Mouse (Mus musculus): ENCODE measurements around the gene Gm12794. TPM values are rescaled to one million over a fixed set of nuclear protein-coding genes. Genes with fewer than 3 reads are reported as not detected.
"Not testable (repeated sequence)": the region's sequence is repeated elsewhere in the genome, so short reads cannot be mapped to it uniquely, and the experiment has no call there.

The Gm12794 gene
- total RNA-seq (2021) = not detected

DNA sequence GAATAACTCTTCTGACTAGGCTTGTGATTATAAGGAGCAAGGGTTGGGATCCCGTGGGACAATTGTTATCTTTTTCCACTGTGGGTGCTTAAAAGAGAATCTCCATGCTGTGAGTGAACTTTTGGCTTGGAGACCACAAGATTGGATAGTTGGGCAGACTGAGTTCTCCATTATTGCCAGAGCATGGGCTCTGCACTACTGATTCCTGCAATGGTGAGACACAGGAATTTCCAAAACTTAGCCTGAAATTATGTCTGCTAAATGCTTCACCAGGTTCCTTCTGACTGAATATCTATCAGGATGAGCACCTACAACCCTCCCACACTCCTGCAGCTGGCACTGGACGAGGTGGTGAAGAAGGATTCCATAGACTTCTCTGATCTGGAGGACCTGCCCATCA, at the start of gene Gm12794:
Gene Gm12794, plus strand, starts transcription at position 301 of the 400 bp plus-strand sequence.
- intact Hi-C loops (cut with DNase I) = not testable (repeated sequence)

DNA sequence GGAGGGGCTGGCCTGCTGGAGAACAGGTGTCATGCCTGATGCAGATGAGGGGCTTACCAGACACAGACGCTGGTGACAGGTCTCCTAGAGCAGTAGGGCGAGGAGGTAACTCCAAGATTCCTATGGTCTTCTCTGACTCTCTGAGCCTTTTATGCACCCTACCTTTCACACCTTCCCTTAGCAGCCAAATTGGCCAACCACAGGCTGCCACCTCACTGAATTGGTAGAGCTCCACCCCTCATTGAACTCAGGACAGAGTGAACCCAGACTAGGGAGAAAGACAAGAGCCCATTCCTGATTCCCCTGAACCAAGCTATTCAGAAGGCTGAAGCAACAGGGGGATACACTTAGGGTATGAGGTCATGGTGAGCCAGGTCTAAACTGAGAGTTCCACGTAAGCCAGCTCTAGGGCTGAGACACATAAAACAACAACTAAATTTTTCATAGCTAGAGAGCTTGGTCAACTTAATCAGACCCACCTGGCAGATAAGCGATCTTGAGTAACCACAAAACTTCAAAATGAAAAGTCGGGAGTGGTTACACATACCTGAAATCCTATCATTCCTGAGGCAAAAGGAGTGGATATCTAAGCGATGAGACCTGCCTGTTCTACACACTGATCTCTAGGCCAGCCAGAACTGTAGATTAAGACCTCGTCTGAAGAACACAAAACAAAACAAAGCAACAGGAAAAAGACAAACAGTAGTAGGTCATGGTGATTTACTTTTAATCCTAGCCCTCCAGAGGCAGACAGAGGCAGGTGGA, 46.4 kb upstream of the Gm12794 start, which contains the start of gene C130073F10Rik:
Gene C130073F10Rik, minus strand, starts transcription at position 134 of the 765 bp plus-strand sequence.
- DNase-seq (ENCODE audit: low spot score in 2 of 2) = no peak
- intact Hi-C loops (cut with DNase I) = no loop called here

More for the DNA sequence above, at the start of gene Gm12794:
- not testable (repeated sequence) for DNase-seq (ENCODE audit: low spot score in 2 of 2)

DNA sequence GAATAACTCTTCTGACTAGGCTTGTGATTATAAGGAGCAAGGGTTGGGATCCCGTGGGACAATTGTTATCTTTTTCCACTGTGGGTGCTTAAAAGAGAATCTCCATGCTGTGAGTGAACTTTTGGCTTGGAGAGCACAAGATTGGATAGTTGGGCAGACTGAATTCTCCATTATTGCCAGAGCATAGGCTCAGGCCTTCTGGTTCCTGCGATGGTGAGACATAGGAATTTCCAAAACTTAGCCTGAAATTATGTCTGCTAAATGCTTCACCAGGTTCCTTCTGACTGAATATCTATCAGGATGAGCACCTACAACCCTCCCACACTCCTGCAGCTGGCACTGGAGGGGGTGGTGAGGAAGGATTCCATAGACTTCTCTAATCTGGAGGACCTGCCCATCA, 31.4 kb upstream of the Gm12794 start, which contains the start of gene Gm12800:
Gene Gm12800, plus strand, starts transcription at position 301 of the 400 bp plus-strand sequence.
- DNase-seq (ENCODE audit: low spot score in 2 of 2); intact Hi-C loops (cut with DNase I): not testable (repeated sequence)

DNA sequence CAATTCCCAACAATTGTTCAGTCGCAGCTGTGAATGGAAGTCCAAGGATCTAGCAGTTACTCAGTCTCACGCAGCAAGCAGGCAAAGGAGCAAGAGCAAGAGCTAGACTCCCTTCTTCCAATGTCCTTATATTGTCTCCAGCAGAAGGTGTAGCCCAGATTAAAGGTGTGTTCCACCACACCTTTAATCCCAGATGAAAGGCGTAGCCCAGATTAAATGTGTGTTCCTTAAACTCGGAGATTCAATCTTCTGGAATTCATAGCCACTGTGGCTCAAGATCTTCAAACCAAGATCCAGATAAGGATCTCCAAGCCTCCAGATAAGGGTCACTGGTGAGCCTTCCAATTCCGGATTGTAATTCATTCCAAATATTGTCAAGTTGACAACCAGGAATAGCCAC, 40.7 kb downstream of the Gm12794 start, which contains the start of gene Gm12790:
Gene Gm12790, minus strand, starts transcription at position 101 of the 400 bp plus-strand sequence.
- intact Hi-C loops (cut with DNase I) = not testable (repeated sequence)

DNA sequence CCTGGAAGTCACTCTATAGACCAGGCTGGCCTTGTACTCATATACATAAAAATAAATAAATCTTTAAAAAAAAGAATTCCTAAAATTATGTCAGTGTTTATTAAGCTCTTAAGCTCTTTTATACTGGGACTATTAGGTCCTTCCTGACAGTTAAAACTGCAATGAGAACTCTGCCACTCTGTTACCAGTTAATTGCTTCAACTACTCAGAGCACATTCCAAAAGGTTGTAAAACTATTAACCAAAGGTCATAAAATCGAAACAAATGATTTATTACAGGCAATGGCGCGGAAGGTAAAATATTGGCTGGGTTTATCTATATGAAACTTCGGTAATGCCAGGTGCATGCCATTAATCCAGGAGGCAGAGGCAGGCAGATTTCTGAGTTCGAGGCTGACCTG, 45.5 kb downstream of the Gm12794 start:
- no peak for DNase-seq (ENCODE audit: low spot score in 2 of 2)
- intact Hi-C loops (cut with DNase I) = no loop called here

More for the DNA sequence above, 40.7 kb downstream of the Gm12794 start, which contains the start of gene Gm12790:
- DNase-seq (ENCODE audit: low spot score in 2 of 2) = not testable (repeated sequence)

DNA sequence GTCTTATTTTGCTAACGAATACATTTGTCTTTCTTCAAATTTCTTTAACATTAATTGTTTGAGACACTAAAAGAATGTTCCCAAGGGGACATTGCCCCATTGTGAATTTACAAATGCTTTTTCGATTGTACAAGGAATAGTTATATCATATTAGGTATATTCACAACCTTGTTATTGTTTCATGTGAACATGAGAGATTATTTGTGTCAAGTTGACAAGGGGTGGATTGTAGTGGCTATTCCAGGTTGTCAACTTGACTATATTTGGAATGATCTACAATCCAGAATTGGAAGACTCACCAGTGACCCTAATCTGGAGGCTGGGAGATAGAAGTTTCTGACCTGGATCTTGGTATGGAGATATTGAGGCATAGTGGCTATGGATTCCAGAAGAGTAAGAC, 46.1 kb downstream of the Gm12794 start, which contains the start of gene Gm12789:
Gene Gm12789, plus strand, starts transcription at position 301 of the 400 bp plus-strand sequence.
- not testable (repeated sequence) for DNase-seq (ENCODE audit: low spot score in 2 of 2)

More for the DNA sequence above, 46.1 kb downstream of the Gm12794 start, which contains the start of gene Gm12789:
- intact Hi-C loops (cut with DNase I) = not testable (repeated sequence)

Other genes with a start within 250 kb of the Gm12794 start
- 1 to 10 TPM; 3.7 to 3.8 TPM for gene Lepr, start 223.0 kb upstream of the Gm12794 start, total RNA-seq (2021)
- gene B020004J07Rik, start 96.4 kb upstream of the Gm12794 start, total RNA-seq (2021) = not detected
- not detected for gene C130073F10Rik, start 46.6 kb upstream of the Gm12794 start, total RNA-seq (2021)
- not detected for gene Gm12800, start 31.3 kb upstream of the Gm12794 start, total RNA-seq (2021)
- not detected for gene Gm12790, start 40.6 kb downstream of the Gm12794 start, total RNA-seq (2021)
- not detected for gene Gm12789, start 46.2 kb downstream of the Gm12794 start, total RNA-seq (2021)
- 100 to 1,000 TPM; 116 to 134 TPM for gene Pde4b, start 147.1 kb downstream of the Gm12794 start, total RNA-seq (2021)

Measured in left cerebral cortex, postnatal 25 days (tissue).